Mouse (Mus musculus): Measurements from ENCODE around the gene R3hdm1.

DNA sequence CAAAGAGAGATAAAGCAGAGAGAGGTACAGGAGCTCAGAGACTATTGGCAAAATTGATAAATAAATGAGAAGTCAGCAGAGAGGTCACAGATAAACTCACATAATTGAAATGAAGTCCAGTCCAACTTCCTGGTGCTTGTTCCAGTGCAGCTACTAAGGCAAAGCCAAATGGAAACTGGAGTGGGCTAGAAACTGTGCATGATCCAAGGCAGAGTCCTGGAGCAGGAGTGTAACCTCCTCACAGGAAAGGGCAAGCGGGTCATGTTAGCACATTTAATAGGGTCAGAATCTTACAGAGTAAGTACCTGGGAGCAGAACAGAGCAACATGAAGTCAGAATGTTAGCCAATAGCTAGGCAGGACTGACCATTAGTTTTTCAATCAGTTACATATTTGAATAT lies 24.5 kb upstream of the R3hdm1 start:
- TF ChIP-seq CTCF (IDR thresholded peaks at IDR 0.05; ENCODE audit: low read depth, low read length) (no peak), POLR2A (IDR thresholded peaks at IDR 0.05; ENCODE audit: borderline replicate concordance, low read depth, low read length) (no peak)

Data from bone marrow macrophage, adult 2 months (primary cell).